Mouse (Mus musculus) CH12.LX (cell line): ENCODE measurements around the gene Fam107b. TPM values are rescaled to one million over a fixed set of nuclear protein-coding genes. Genes with fewer than 3 reads are reported as not detected.

Experiments used
- DNase-seq: peaks from one replicate; pipeline ENCODE4 v3.0.0-alpha.2; 2013; ENCODE audit errors: extremely low read depth
- H3K27ac ChIP-seq: 2 replicates; pipeline ENCODE4 v1.5.1; 2012; ENCODE audit warnings: low read depth, mild to moderate bottlenecking, control low read depth, moderate library complexity; ENCODE audit not compliant: insufficient read depth
- H3K27me3 ChIP-seq: replicated peaks from 2 replicates; pipeline ENCODE3; 2012; ENCODE audit warnings: inconsistent platforms
- H3K36me3 ChIP-seq, 2 experiments: replicated peaks in 1 of 2; 2 replicates each; pipeline versions ENCODE3 to v1.6.1; 2012; ENCODE audit warnings: inconsistent platforms in 1 of 2, low read length in 1 of 2, mild to moderate bottlenecking in 1 of 2, mixed read lengths in 1 of 2, moderate library complexity in 1 of 2; ENCODE audit not compliant: control insufficient read depth in 1 of 2, insufficient read depth in 1 of 2
- H3K4me1 ChIP-seq, 2 experiments: 2 replicates each; pipeline ENCODE4 v1.6.1; 2012; ENCODE audit warnings: inconsistent platforms in 1 of 2, moderate library complexity in 1 of 2; ENCODE audit not compliant: insufficient read depth in 2 of 2, control insufficient read depth in 1 of 2
- H3K4me2 ChIP-seq: 2 replicates; pipeline ENCODE4 v1.6.1; 2012; ENCODE audit warnings: low read depth, mild to moderate bottlenecking, control low read depth; ENCODE audit not compliant: poor library complexity, insufficient read depth, severe bottlenecking
- H3K4me3 ChIP-seq, 3 experiments: fragments of 150-350 bp in 1 of 3; sonication (generic) in 1 of 3; replicated peaks in 1 of 3; 2 replicates each; pipeline versions ENCODE3 to v1.5.1; 2011 to 2012; ENCODE audit warnings: low read depth in 2 of 3, low read length in 2 of 3, mild to moderate bottlenecking in 2 of 3, moderate library complexity in 2 of 3, control low read depth in 1 of 3, improper control_type of control experiment in 1 of 3, inconsistent platforms in 1 of 3, mixed read lengths in 1 of 3; ENCODE audit not compliant: poor library complexity in 1 of 3
- H3K79me2 ChIP-seq: replicated peaks from 2 replicates; pipeline ENCODE4 v1.6.1; 2012; ENCODE audit warnings: mild to moderate bottlenecking, moderate library complexity; ENCODE audit not compliant: control insufficient read depth, poor library complexity, insufficient read depth, severe bottlenecking; ENCODE audit errors: extremely low read depth
- H3K9ac ChIP-seq: 2 replicates; pipeline ENCODE4 v1.6.1; 2012; ENCODE audit warnings: low read depth, mild to moderate bottlenecking, control low read depth, moderate library complexity; ENCODE audit not compliant: insufficient read depth
- H3K9me3 ChIP-seq: replicated peaks from 2 replicates; pipeline ENCODE3; 2012; ENCODE audit warnings: low read length, inconsistent platforms, mixed read lengths
- BHLHE40 ChIP-seq: IDR thresholded peaks from 2 replicates; pipeline ENCODE4 v1.6.1; 2011; ENCODE audit warnings: mild to moderate bottlenecking, low read depth, low read length, improper control_type of control experiment
- CHD1 ChIP-seq: IDR thresholded peaks from 2 replicates; pipeline ENCODE4 v1.6.1; 2012; ENCODE audit warnings: low read depth, low read length, improper control_type of control experiment, inconsistent platforms
- CHD2 ChIP-seq: IDR thresholded peaks from 2 replicates; pipeline ENCODE4 v1.6.1; 2011; ENCODE audit warnings: low read length, improper control_type of control experiment
- E2F4 ChIP-seq: IDR thresholded peaks from 2 replicates; pipeline ENCODE4 v1.6.1; 2011; ENCODE audit warnings: low read depth, low read length, improper control_type of control experiment; ENCODE audit not compliant: insufficient replicate concordance
- ELF1 ChIP-seq: IDR thresholded peaks from 2 replicates; pipeline ENCODE4 v1.6.1; 2014; ENCODE audit warnings: low read depth, mild to moderate bottlenecking, inconsistent platforms, low read length, improper control_type of control experiment
- ETS1 ChIP-seq: conservative IDR thresholded peaks from 2 replicates; pipeline ENCODE4 v1.6.1; 2012; ENCODE audit warnings: low read depth, mild to moderate bottlenecking, inconsistent platforms, low read length, improper control_type of control experiment, moderate library complexity
- HCFC1 ChIP-seq: IDR thresholded peaks from 2 replicates; pipeline ENCODE4 v1.6.1; 2012; ENCODE audit warnings: low read depth, mild to moderate bottlenecking, inconsistent platforms, low read length, improper control_type of control experiment
- IRF4 ChIP-seq: IDR thresholded peaks from 2 replicates; pipeline ENCODE4 v1.6.1; 2014; ENCODE audit warnings: low read depth, mild to moderate bottlenecking, inconsistent platforms, low read length, improper control_type of control experiment
- JUND ChIP-seq: conservative IDR thresholded peaks from 2 replicates; pipeline ENCODE4 v1.6.1; 2011; ENCODE audit warnings: low read depth, low read length, improper control_type of control experiment
- MAX ChIP-seq: IDR thresholded peaks from 2 replicates; pipeline ENCODE4 v1.6.1; 2011; ENCODE audit warnings: low read length, improper control_type of control experiment
- MYC ChIP-seq: IDR thresholded peaks from 2 replicates; pipeline ENCODE4 v1.6.1; 2011; ENCODE audit warnings: low read depth, mild to moderate bottlenecking, improper control_type of control experiment, low read length
- NELFE ChIP-seq: IDR thresholded peaks from 2 replicates; pipeline ENCODE4 v1.6.1; 2011; ENCODE audit warnings: low read depth, low read length, improper control_type of control experiment
- NRF1 ChIP-seq: IDR thresholded peaks from 2 replicates; pipeline ENCODE4 v1.6.1; 2014; ENCODE audit warnings: low read depth, mild to moderate bottlenecking, inconsistent platforms, low read length, improper control_type of control experiment, moderate library complexity
- PAX5 ChIP-seq: IDR thresholded peaks from 2 replicates; pipeline ENCODE4 v1.6.1; 2012; ENCODE audit warnings: low read length, inconsistent platforms, mixed read lengths
- POLR2A ChIP-seq: IDR thresholded peaks from 2 replicates; pipeline ENCODE4 v1.6.1; 2011; ENCODE audit warnings: low read depth, mild to moderate bottlenecking, improper control_type of control experiment, low read length
- POLR2AphosphoS2 ChIP-seq: IDR thresholded peaks from 2 replicates; pipeline ENCODE4 v1.6.1; 2011; ENCODE audit warnings: low read depth, low read length, improper control_type of control experiment
- RAD21 ChIP-seq: IDR thresholded peaks from 2 replicates; pipeline ENCODE4 v1.6.1; 2011; ENCODE audit warnings: low read depth, mild to moderate bottlenecking, low read length, improper control_type of control experiment, moderate library complexity
- SIN3A ChIP-seq: IDR thresholded peaks from 2 replicates; pipeline ENCODE4 v1.6.1; 2012; ENCODE audit warnings: low read length, improper control_type of control experiment, inconsistent platforms
- SMC3 ChIP-seq: IDR thresholded peaks from 2 replicates; pipeline ENCODE4 v1.6.1; 2011; ENCODE audit warnings: low read depth, low read length, improper control_type of control experiment
- TBP ChIP-seq: conservative IDR thresholded peaks from 2 replicates; pipeline ENCODE4 v1.6.1; 2011; ENCODE audit warnings: low read depth, low read length, improper control_type of control experiment
- TCF12 ChIP-seq: IDR thresholded peaks from 2 replicates; pipeline ENCODE4 v1.6.1; 2014; ENCODE audit warnings: low read depth, mild to moderate bottlenecking, inconsistent platforms, low read length, improper control_type of control experiment
- UBTF ChIP-seq: IDR thresholded peaks from 2 replicates; pipeline ENCODE4 v1.6.1; 2012; ENCODE audit warnings: low read depth, mild to moderate bottlenecking, inconsistent platforms, low read length, improper control_type of control experiment, moderate library complexity
- USF1 ChIP-seq: IDR thresholded peaks from 2 replicates; pipeline ENCODE4 v1.6.1; 2014; ENCODE audit warnings: low read depth, mild to moderate bottlenecking, inconsistent platforms, low read length, improper control_type of control experiment
- ZMIZ1 ChIP-seq: IDR thresholded peaks from 2 replicates; pipeline ENCODE4 v1.6.1; 2012; ENCODE audit warnings: low read depth, mild to moderate bottlenecking, inconsistent platforms, low read length, improper control_type of control experiment
- ZNF384 ChIP-seq: IDR thresholded peaks from 2 replicates; pipeline ENCODE4 v1.6.1; 2012; ENCODE audit warnings: low read depth, low read length, improper control_type of control experiment, inconsistent platforms
- dilution Hi-C: fragments of 300-500 bp; cut with MboI; formaldehyde crosslinking; loops from 2 replicates; pipeline ENCODE4 v1.14.3; 2020; ENCODE audit warnings: low sequenced_read_pairs; ENCODE audit not compliant: extremely low pct_unique_long_range_greater_than_20kb, extremely low pct_ligation_motif_present
- in situ Hi-C: fragments of 300-500 bp; cut with MboI; formaldehyde crosslinking; loops from 3 replicates; pipeline ENCODE4 v1.14.3; 2019; ENCODE audit warnings: low sequenced_read_pairs, low pct_ligation_motif_present, low pct_unique_long_range_greater_than_20kb, mixed read lengths
- polyA plus RNA-seq: library from polyadenylated mRNA; unstranded; fragments of >175 nt; gene quantifications from 2 replicates; pipeline ENCODE4 v1.2.1, GENCODE M21; 2012; ENCODE audit warnings: low read depth; ENCODE audit not compliant: insufficient read length
- total RNA-seq, 2 experiments: library from RNA; depleted of rRNA; stranded (reverse); fragments of 300-350 nt in 1 of 2; fragments of >200 nt in 1 of 2; gene quantifications; 2 replicates each; pipeline ENCODE4 v1.2.3; 2012 to 2014

Gene Fam107b
- total and polyA plus RNA-seq, 3 experiments, result 42.6 to 113 (median 71.7) TPM

DNA sequence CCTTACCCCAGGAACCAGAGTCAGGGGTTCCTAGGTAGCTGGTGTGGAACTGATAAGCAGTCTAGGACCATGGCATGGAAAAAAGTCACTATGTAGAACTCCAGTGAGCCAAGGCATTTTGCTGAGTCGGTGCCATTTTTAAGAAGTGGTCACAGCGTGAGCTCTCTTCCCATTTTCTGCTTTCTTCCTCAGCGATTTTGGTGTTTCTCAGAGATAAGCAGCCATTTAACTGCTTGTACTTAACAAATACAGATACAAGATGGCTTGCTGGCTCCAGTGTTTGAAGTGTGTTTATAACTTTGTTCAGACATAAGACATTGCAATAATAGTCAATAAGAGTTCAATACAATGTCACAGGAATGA lies 218.1 kb downstream of the Fam107b start:
- no peaks in the 10 kb centered on the region for H3K9me3 ChIP-seq
- DNase-seq, result no peak
- no peak overlapping the region for H3K4me3 ChIP-seq
- H3K27me3 ChIP-seq, result no peaks in the 10 kb centered on the region
- no peak for TF ChIP-seq NRF1
- H3K79me2 ChIP-seq, result no peaks in the 10 kb centered on the region
- H3K4me1 ChIP-seq, result peaks cover 2 to 3% of the 10 kb centered on the region in 2 experiments; a peak in 2 of 4 replicates
- H3K4me2 ChIP-seq, result no peak overlapping the region
- no peak overlapping the region for H3K9ac ChIP-seq
- H3K27ac ChIP-seq, result no peak overlapping the region
- in situ Hi-C loops (no loop called here), dilution Hi-C loops (no loop called here)
- H3K36me3 ChIP-seq, result peaks cover 0 to 4% of the 10 kb centered on the region in 2 experiments

DNA sequence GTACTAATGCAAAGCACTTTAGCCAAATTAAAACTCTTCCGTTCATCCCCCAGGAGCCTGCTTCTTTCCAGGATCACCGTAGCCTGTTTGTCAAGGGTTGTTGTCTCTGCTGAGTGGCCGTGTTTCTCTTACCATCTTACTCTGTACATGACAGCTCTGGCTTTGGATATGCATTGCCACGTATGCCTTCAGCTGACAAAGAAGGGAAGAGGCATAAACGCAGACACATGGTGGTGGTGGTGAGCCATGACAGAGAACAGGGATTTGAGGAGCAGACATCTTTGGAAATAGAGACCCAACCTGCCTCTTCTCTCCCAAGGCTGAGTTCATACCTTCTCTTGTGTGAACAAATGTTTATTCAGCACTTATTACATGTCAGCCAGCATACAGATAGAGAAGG lies 226.3 kb downstream of the Fam107b start:
- dilution Hi-C loops, result no loop called here
- no peaks in the 10 kb centered on the region for H3K36me3 ChIP-seq
- no peak overlapping the region for H3K9ac ChIP-seq
- no peak overlapping the region for H3K27ac ChIP-seq
- H3K27me3 ChIP-seq, result no peaks in the 10 kb centered on the region
- H3K79me2 ChIP-seq, result no peaks in the 10 kb centered on the region
- H3K4me2 ChIP-seq, result no peak overlapping the region
- in situ Hi-C loops, result no loop called here
- no peak overlapping the region for H3K4me3 ChIP-seq
- peaks cover 2 to 4% of the 10 kb centered on the region in 2 experiments; a peak in 2 of 4 replicates for H3K4me1 ChIP-seq
- TF ChIP-seq CHD1, result no peak
- no peaks in the 10 kb centered on the region for H3K9me3 ChIP-seq
- no peak for DNase-seq

DNA sequence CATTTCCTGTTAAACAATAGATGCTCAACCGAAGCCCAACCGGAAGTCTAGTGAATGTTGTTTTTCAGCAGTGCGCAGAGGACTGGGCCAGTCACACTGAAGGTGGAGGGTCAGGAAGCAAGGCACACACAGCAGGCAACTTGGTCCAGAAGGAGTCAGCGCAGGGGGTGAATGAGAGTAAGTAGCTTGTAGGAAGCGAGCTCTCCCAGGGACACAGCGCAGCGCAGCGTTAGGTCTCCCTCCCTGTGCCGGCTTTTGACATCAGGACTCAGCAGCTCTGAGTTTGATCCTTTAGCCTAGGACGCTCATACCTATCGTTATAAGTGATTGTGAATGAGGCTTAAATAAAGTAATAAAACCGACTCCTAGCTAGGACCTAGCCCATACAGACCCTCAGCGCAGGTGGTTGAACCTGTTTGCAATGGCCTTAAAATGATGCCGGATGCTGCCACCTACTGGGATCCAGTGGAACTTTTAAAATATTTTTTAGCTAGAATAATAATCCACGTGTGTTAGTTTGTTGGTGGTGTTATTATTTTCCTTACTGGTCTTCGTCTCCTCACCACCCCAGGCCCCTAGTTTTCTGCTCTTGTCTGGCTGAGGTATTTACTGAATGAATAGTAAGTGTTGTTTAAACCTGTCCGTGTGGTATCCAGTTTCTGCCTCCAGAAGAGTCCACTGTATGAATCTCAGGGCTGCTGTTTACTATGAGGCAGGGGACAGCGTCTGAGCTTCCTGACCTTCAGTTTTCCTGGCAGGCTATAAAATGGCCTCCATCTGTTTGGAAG lies 229.7 kb downstream of the Fam107b start:
- H3K27me3 ChIP-seq, result no peaks in the 10 kb centered on the region
- peak overlapping the region; percentile 38 for H3K4me2 ChIP-seq
- no peak overlapping the region for H3K9ac ChIP-seq
- H3K27ac ChIP-seq, result no peak overlapping the region
- dilution Hi-C loops, result no loop called here
- in situ Hi-C loops, result loop anchor here (10.0 to 25.0 kb wide), 2 partner anchors 455 to 687 kb away; no protein-coding TSS in a partner anchor
- peak; percentile 44 for DNase-seq
- H3K9me3 ChIP-seq, result no peaks in the 10 kb centered on the region
- no peak overlapping the region for H3K4me3 ChIP-seq
- peaks cover 0 to 4% of the 10 kb centered on the region in 2 experiments; a peak in 1 of 4 replicates for H3K4me1 ChIP-seq
- H3K36me3 ChIP-seq, result no peaks in the 10 kb centered on the region
- H3K79me2 ChIP-seq, result no peaks in the 10 kb centered on the region
- TF ChIP-seq HCFC1 (no peak), RAD21 (peak; percentile 94), MYC (no peak; the same call in 1 of the 2 replicates), BHLHE40 (no peak), SIN3A (no peak), MAX (0 out of 2 replicates have a peak, but pooled peaks have one; percentile 18), ZMIZ1 (no peak), SMC3 (peak; percentile 80), ZNF384 (no peak), CHD1 (no peak), TCF12 (no peak), NRF1 (no peak), UBTF (no peak), USF1 (no peak), ELF1 (no peak), ETS1 (no peak), PAX5 (no peak), CHD2 (no peak), IRF4 (no peak), JUND (no peak), E2F4 (no peak), POLR2A (no peak), TBP (no peak), NELFE (no peak), POLR2AphosphoS2 (no peak)
